Mouse (Mus musculus) erythroblast, adult 5-6 weeks (primary cell): ENCODE measurements around the gene 1700061G19Rik. TPM values are rescaled to one million over a fixed set of nuclear protein-coding genes. Genes with fewer than 3 reads are reported as not detected.
"Not testable (repeated sequence)": the region's sequence is repeated elsewhere in the genome, so short reads cannot be mapped to it uniquely, and the experiment has no call there.

Source experiments
- ATAC-seq: replicated peaks from 2 replicates; pipeline ENCODE4 v1.8.0; 2016; ENCODE audit warnings: moderate number of reproducible peaks, mild to moderate bottlenecking, moderate TSS enrichment, inconsistent platforms; ENCODE audit not compliant: poor library complexity, low FRiP score, severe bottlenecking
- total RNA-seq, 2 experiments: library from RNA; stranded (forward) in 1 of 2; stranded (reverse) in 1 of 2; fragments of 150-400 nt in 1 of 2; fragments of 200-764, 138-1000 nt in 1 of 2; gene quantifications; 2 replicates each; pipeline versions ENCODE4 v1.2.3 to v1.2.4; 2015 to 2017; ENCODE audit warnings: low replicate concordance in 2 of 2

The 1700061G19Rik gene
- total RNA-seq, 2 experiments from 2014 or later, result not detected

DNA sequence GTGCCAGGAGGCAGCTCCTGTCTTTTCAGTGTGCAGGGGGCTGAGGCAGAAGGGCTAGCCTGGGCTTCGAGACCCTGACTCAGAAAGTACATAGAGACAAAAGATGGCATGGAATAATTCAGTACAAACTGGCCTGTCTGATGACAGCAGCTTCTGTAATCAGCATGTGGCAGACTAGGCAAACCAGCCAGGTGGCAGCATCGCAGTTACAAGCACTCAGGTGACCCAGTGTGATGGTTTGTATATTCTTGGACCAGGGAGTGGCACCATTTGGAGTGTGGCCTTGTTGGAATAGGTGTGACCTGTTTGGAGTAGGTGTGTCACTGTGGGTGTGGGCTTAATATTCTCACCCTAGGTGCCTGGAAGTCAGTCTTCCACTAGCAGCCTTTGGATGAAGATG lies 34.5 kb downstream of the 1700061G19Rik start:
- not testable (repeated sequence) for ATAC-seq

DNA sequence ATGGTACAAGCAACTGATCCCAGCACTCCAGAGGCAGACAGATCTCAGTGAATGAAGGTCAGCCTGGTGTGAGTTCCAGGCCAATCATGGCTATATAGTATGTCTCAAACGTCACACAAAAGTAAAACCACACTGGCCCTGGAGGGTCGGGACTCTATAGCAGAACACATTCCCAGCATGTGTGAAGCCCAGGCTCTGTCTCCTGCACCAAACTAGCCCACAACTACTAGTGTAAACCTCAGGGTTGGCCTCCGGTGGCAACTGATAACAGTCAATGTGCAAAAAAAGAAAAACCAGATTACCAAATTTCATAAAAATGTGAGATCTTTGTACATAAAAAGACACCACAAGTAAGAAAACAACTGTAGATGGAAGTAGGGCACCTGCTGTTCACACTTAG lies 37.7 kb downstream of the 1700061G19Rik start:
- ATAC-seq, result no peak

DNA sequence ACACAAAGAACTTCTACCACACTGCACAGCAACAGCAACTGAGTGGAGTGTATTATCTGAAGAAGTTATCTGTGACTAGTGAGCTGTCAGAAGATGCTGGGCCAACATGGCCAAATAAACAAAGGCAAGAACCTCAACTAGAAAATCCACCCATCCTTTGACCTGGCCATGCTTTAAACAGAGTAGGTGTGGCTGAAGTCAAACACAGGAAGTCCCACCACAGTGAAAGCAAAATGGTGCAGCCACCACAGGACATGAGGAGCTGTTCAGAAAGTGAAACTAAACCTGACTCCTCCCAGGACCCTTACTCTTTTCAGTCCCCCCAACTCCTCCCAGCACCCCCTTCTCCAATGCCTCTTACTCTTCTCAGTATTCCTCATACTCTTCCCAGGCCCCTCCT lies 38.2 kb downstream of the 1700061G19Rik start:
- no peak for ATAC-seq

GRCm38 (mm10) chr17:56917166-56917565 lies 41.9 kb downstream of the 1700061G19Rik start:
- no peak for ATAC-seq

DNA sequence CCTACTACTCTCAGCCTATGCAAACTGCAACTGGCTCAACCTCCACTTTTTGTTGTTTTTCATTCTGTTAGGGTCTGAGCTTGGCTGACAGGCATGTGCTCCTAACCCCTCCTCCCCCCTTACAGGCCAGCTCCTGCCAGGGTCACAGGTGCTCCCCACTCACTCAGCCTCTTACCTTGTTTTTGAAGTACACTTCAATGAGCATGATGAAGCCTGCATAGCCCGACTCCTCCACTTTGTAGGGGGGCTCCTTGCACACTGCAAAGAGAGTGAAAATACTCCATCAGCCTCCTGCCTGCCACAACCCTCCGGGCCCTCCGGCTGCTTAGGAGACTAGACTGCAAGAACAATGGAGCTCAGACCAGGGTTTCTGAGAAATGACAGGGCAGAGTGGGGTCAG lies 44.4 kb downstream of the 1700061G19Rik start:
- no peak for ATAC-seq

DNA sequence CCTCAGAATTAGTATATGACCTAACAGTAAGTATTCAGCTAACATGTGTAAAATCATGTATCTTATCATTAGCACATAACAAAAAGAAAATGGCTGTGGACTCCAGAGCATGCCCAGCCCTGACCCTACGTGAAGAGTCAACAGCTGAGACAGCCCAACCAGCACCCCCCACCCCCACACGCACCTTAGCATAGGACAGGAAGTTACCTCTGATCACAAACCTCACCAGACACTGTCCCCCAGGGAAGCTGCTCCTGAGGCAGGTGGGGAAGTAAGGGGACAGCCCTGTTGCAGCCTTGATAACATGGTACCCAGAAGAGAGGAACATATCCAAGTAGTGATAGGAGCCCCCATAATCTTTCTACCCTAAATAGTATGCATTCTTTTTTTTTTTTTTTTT lies 50.7 kb downstream of the 1700061G19Rik start:
- ATAC-seq, result no peak

- ATAC-seq, result no peak
Measured at GRCm38 (mm10) chr17:56929101-56929500, 53.8 kb downstream of the 1700061G19Rik start.

GRCm38 (mm10) chr17:56929530-56929929 lies 54.3 kb downstream of the 1700061G19Rik start:
- ATAC-seq, result no peak

GRCm38 (mm10) chr17:56930026-56930425 lies 54.7 kb downstream of the 1700061G19Rik start:
- no peak for ATAC-seq

DNA sequence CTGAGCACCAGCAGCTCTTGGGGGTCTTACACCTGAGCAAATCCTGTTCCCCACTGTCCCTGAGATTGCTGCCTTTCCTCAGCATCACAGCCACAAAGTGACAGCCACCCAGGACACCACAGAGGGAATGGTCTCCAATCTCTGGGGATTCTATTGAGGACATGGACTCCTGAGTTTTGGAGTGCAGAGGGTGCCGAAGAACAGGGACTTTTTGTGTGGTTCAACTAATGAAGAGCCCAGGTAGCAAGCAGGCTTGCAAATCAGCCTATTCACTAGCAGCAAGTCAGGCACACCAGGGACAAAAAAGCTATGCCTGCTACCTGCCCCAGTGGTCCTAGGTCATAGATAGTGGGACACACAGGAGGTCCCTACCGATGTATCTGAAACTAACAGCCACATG lies 58.1 kb downstream of the 1700061G19Rik start:
- ATAC-seq, result no peak

DNA sequence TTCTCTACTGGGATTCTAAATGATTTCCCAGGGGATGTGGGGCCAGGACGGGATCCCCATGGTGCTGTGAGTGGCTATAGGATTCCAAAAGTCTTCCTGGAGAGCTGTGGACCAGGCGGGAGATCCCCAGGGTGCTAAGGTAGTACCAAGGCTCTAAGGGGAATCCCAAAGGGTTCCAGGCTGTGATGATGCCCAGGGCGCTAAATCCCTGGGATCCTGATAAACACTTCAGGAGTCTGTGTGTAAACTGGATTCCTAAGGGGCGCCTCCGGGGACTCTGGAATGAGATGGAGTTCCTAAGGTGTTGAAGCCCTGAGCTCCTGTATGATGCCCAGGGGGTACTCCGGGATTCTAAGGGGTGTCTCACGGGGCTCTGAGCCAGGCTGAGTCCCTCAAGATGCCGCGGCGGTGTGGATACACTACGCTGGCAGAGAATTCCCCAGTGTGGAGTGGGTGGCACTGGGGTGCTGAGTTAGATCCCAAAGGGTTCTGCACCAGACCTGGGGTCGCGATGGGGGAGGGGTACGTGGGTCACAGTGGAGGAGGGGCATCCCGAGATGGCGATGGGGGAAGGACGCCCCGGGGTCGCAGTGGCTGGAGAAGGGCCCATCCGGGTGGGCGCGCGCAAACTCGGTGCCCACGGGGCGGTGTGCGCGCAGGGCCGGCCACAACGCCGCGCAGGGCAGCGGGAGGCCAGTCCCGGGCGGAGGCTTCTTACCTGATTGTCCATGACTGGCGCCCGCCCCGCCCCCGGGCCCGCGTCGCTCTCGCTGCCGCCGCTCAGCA lies 59.5 kb downstream of the 1700061G19Rik start:
- peak; percentile 39; the same call in 1 of the 2 replicates for ATAC-seq

GRCm38 (mm10) chr17:56935363-56936131 lies 60.3 kb downstream of the 1700061G19Rik start, which contains the start of gene Mllt1:
Gene Mllt1, minus strand, starts transcription at chr17:56935415.
- ATAC-seq, result peak; percentile 94

- ATAC-seq, result no peak
Measured at GRCm38 (mm10) chr17:56936731-56937130, 61.5 kb downstream of the 1700061G19Rik start.

Other genes with a start within 250 kb of the 1700061G19Rik start
- 4.2 and 5.0 TPM in 2 replicates for gene Lonp1, start 248.6 kb upstream of the 1700061G19Rik start, total RNA-seq (2015; ENCODE audit: low replicate concordance)
- 13.0 and 13.5 TPM in 2 replicates for gene Lonp1, start 248.6 kb upstream of the 1700061G19Rik start, total RNA-seq (2017; ENCODE audit: low replicate concordance)
- gene Catsperd, start 247.3 kb upstream of the 1700061G19Rik start, total RNA-seq (2015; ENCODE audit: low replicate concordance), result not detected in 2 replicates
- not detected in 2 replicates for gene Catsperd, start 247.3 kb upstream of the 1700061G19Rik start, total RNA-seq (2017; ENCODE audit: low replicate concordance)
- gene Ranbp3, start 202.2 kb upstream of the 1700061G19Rik start, total RNA-seq (2015; ENCODE audit: low replicate concordance), result 6.1 and 11.7 TPM in 2 replicates
- 18.0 and 25.0 TPM in 2 replicates for gene Ranbp3, start 202.2 kb upstream of the 1700061G19Rik start, total RNA-seq (2017; ENCODE audit: low replicate concordance)
- gene Ndufa11, start 157.7 kb upstream of the 1700061G19Rik start, total RNA-seq (2015; ENCODE audit: low replicate concordance), result 17.7 and 29.7 TPM in 2 replicates
- gene Ndufa11, start 157.7 kb upstream of the 1700061G19Rik start, total RNA-seq (2017; ENCODE audit: low replicate concordance), result 21.3 and 29.1 TPM in 2 replicates
- gene Vmac, start 157.5 kb upstream of the 1700061G19Rik start, total RNA-seq (2015; ENCODE audit: low replicate concordance), result 0.38 and 1.0 TPM in 2 replicates
- 1.4 and 8.3 TPM in 2 replicates for gene Vmac, start 157.5 kb upstream of the 1700061G19Rik start, total RNA-seq (2017; ENCODE audit: low replicate concordance)
- gene Nrtn, start 117.9 kb upstream of the 1700061G19Rik start, total RNA-seq (2015; ENCODE audit: low replicate concordance), result not detected in 2 replicates
- 0.51 TPM in 1 of 2 replicates, not detected in the other for gene Nrtn, start 117.9 kb upstream of the 1700061G19Rik start, total RNA-seq (2017; ENCODE audit: low replicate concordance)
- 0.84 and 5.6 TPM in 2 replicates for gene Dus3l, start 110.7 kb upstream of the 1700061G19Rik start, total RNA-seq (2015; ENCODE audit: low replicate concordance)
- gene Dus3l, start 110.7 kb upstream of the 1700061G19Rik start, total RNA-seq (2017; ENCODE audit: low replicate concordance), result 5.4 and 5.9 TPM in 2 replicates
- gene Prr22, start 105.2 kb upstream of the 1700061G19Rik start, total RNA-seq (2015; ENCODE audit: low replicate concordance), result not detected in 2 replicates
- gene Prr22, start 105.2 kb upstream of the 1700061G19Rik start, total RNA-seq (2017; ENCODE audit: low replicate concordance), result not detected in 2 replicates
- 21.5 and 25.7 TPM in 2 replicates for gene Rfx2, start 44.5 kb upstream of the 1700061G19Rik start, total RNA-seq (2015; ENCODE audit: low replicate concordance)
- gene Rfx2, start 44.5 kb upstream of the 1700061G19Rik start, total RNA-seq (2017; ENCODE audit: low replicate concordance), result 26.1 and 39.6 TPM in 2 replicates
- not detected in 2 replicates for gene Acsbg2, start 1.0 kb upstream of the 1700061G19Rik start, total RNA-seq (2015; ENCODE audit: low replicate concordance)
- not detected in 2 replicates for gene Acsbg2, start 1.0 kb upstream of the 1700061G19Rik start, total RNA-seq (2017; ENCODE audit: low replicate concordance)
- gene Mllt1, start 59.9 kb downstream of the 1700061G19Rik start, total RNA-seq (2015; ENCODE audit: low replicate concordance), result 2.1 and 4.4 TPM in 2 replicates
- 1.3 and 3.5 TPM in 2 replicates for gene Mllt1, start 59.9 kb downstream of the 1700061G19Rik start, total RNA-seq (2017; ENCODE audit: low replicate concordance)
- gene Acer1, start 106.6 kb downstream of the 1700061G19Rik start, total RNA-seq (2015; ENCODE audit: low replicate concordance), result not detected in 2 replicates
- gene Acer1, start 106.6 kb downstream of the 1700061G19Rik start, total RNA-seq (2017; ENCODE audit: low replicate concordance), result not detected in 2 replicates
- 4.6 and 13.8 TPM in 2 replicates for gene Clpp, start 114.8 kb downstream of the 1700061G19Rik start, total RNA-seq (2015; ENCODE audit: low replicate concordance)
- gene Clpp, start 114.8 kb downstream of the 1700061G19Rik start, total RNA-seq (2017; ENCODE audit: low replicate concordance), result 6.6 and 9.6 TPM in 2 replicates
- not detected in 2 replicates for gene Alkbh7, start 121.9 kb downstream of the 1700061G19Rik start, total RNA-seq (2015; ENCODE audit: low replicate concordance)
- gene Alkbh7, start 121.9 kb downstream of the 1700061G19Rik start, total RNA-seq (2017; ENCODE audit: low replicate concordance), result 2.5 and 8.9 TPM in 2 replicates
- not detected in 2 replicates for gene Pspn, start 124.5 kb downstream of the 1700061G19Rik start, total RNA-seq (2015; ENCODE audit: low replicate concordance)
- gene Pspn, start 124.5 kb downstream of the 1700061G19Rik start, total RNA-seq (2017; ENCODE audit: low replicate concordance), result 1.5 TPM in 1 of 2 replicates, not detected in the other
- 18.3 and 33.9 TPM in 2 replicates for gene Gtf2f1, start 135.8 kb downstream of the 1700061G19Rik start, total RNA-seq (2015; ENCODE audit: low replicate concordance)
- gene Gtf2f1, start 135.8 kb downstream of the 1700061G19Rik start, total RNA-seq (2017; ENCODE audit: low replicate concordance), result 34.3 and 59.5 TPM in 2 replicates
- gene Gm17949, start 136.0 kb downstream of the 1700061G19Rik start, total RNA-seq (2015; ENCODE audit: low replicate concordance), result not detected in 2 replicates
- gene Gm17949, start 136.0 kb downstream of the 1700061G19Rik start, total RNA-seq (2017; ENCODE audit: low replicate concordance), result not detected in 2 replicates
- gene Khsrp, start 156.0 kb downstream of the 1700061G19Rik start, total RNA-seq (2015; ENCODE audit: low replicate concordance), result 32.9 and 37.6 TPM in 2 replicates
- 29.8 and 34.2 TPM in 2 replicates for gene Khsrp, start 156.0 kb downstream of the 1700061G19Rik start, total RNA-seq (2017; ENCODE audit: low replicate concordance)
- not detected in 2 replicates for gene Slc25a41, start 166.2 kb downstream of the 1700061G19Rik start, total RNA-seq (2015; ENCODE audit: low replicate concordance)
- gene Slc25a41, start 166.2 kb downstream of the 1700061G19Rik start, total RNA-seq (2017; ENCODE audit: low replicate concordance), result not detected in 2 replicates
- not detected in 2 replicates for gene Crb3, start 183.6 kb downstream of the 1700061G19Rik start, total RNA-seq (2015; ENCODE audit: low replicate concordance)
- not detected in 2 replicates for gene Crb3, start 183.6 kb downstream of the 1700061G19Rik start, total RNA-seq (2017; ENCODE audit: low replicate concordance)
- 2.9 and 3.3 TPM in 2 replicates for gene Slc25a23, start 184.4 kb downstream of the 1700061G19Rik start, total RNA-seq (2015; ENCODE audit: low replicate concordance)
- 1.2 and 4.7 TPM in 2 replicates for gene Slc25a23, start 184.4 kb downstream of the 1700061G19Rik start, total RNA-seq (2017; ENCODE audit: low replicate concordance)
- 16.7 and 25.0 TPM in 2 replicates for gene Dennd1c, start 203.0 kb downstream of the 1700061G19Rik start, total RNA-seq (2015; ENCODE audit: low replicate concordance)
- 2.4 and 7.2 TPM in 2 replicates for gene Dennd1c, start 203.0 kb downstream of the 1700061G19Rik start, total RNA-seq (2017; ENCODE audit: low replicate concordance)
- not detected in 2 replicates for gene Tubb4a, start 212.3 kb downstream of the 1700061G19Rik start, total RNA-seq (2015; ENCODE audit: low replicate concordance)
- 0.14 TPM in 1 of 2 replicates, not detected in the other for gene Tubb4a, start 212.3 kb downstream of the 1700061G19Rik start, total RNA-seq (2017; ENCODE audit: low replicate concordance)
- not detected in 2 replicates for gene Tnfsf9, start 229.8 kb downstream of the 1700061G19Rik start, total RNA-seq (2015; ENCODE audit: low replicate concordance)
- gene Tnfsf9, start 229.8 kb downstream of the 1700061G19Rik start, total RNA-seq (2017; ENCODE audit: low replicate concordance), result not detected in 2 replicates